ENCODE assay signal across 9 mouse cellular contexts in the genomic region with DNA sequence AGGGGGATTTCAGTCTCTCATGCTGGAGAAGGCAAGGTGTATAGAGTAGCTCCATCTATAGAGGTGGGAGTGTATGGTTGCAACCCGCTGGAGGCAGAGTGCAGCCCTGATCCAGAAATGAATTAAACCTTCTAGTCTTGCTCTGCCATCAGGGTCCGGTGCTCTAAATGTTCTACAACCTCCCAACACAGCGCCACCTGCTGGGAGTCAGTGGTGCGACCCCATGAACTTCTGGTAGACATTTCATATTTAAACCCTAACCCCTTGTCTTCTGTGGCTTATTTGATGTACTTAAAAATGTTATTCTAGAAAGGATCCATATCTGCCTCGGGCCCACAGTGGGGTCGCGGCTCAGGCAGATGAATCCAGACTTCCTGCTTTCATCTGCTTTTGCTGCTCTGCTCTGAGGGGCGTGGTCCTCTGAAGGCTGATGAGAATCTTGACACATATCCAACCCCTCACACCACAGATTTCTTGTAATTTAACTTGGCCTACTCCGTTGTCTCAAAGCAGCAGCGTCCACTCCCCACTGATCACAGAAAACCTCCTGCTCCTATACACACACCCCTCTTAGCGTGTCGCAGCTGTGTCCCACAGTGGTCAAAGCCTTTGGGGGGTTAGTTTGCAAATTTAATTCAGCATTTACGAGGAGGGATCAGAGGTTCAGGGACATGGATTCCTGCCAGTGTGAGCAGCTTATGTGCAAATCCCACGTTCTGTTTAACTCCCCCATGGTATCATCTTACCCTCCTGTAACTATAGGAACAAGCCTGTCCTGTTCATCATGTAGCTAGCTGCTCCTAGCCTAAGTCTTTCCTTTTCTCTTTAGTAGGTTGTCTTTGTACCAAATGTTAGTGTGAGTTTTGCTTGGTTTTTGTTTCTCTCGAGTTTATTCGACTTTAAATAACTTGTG. TPM values are rescaled to one million over a fixed set of nuclear protein-coding genes. Genes with fewer than 3 reads are reported as not detected.
DNase-seq lines count a peak whose midpoint lies in the region; ATAC-seq and TF ChIP-seq lines count a peak whose summit lies in the region.
"Had no signal": no experiment of that assay in that cellular context is flagged by ENCODE, and none has a peak within 500 bp of the region (broad histone marks: within the 10 kb centered on the region; RNA-seq: fewer than 3 reads in every experiment).

No protein-coding gene starts in this region.

- H3K9ac ChIP-seq in forebrain, embryonic 14.5 days (ENCODE audit: low read length): no peak overlapping the region
- H3K9ac ChIP-seq in forebrain, embryonic 12.5 days: no peak overlapping the region
- H3K9ac ChIP-seq in kidney, postnatal 0 days (ENCODE audit: low read depth, low read length): no peak overlapping the region

- TF ChIP-seq POLR2A in spleen, adult 2 months (IDR thresholded peaks at IDR 0.05; ENCODE audit: low read depth, low read length): no peak

- no peaks in the 10 kb centered on the region for H3K27me3 ChIP-seq in forebrain, embryonic 14.5 days (replicated peaks; ENCODE audit: control insufficient read depth, insufficient read depth, low read length)
- H3K27me3 ChIP-seq in forebrain, embryonic 12.5 days: no peaks in the 10 kb centered on the region
- H3K27me3 ChIP-seq in spleen, adult 2 months (ENCODE audit: control insufficient read depth, insufficient read depth, low read length): no peaks in the 10 kb centered on the region
- no peaks in the 10 kb centered on the region for H3K27me3 ChIP-seq in kidney, postnatal 0 days (ENCODE audit: insufficient read depth, low read length)

- no peak overlapping the region for H3K4me3 ChIP-seq in forebrain, embryonic 14.5 days (ENCODE audit: low read depth, low read length)
- H3K4me3 ChIP-seq in forebrain, embryonic 12.5 days (replicated peaks): no peak overlapping the region
- H3K4me3 ChIP-seq in spleen, adult 2 months (ENCODE audit: extremely low read depth, insufficient read depth, insufficient read length): no peak overlapping the region
- H3K4me3 ChIP-seq in kidney, postnatal 0 days (replicated peaks; ENCODE audit: low read depth, low read length): no peak overlapping the region

- 74% methylated on average over 16 of the region's 16 CpGs for WGBS in forebrain, embryonic 14.5 days
- 72% methylated on average over 16 of the region's 16 CpGs for WGBS in forebrain, embryonic 12.5 days
- 75% methylated on average over 16 of the region's 16 CpGs for WGBS in spleen, adult 2 months
- WGBS in kidney, postnatal 0 days: 36% methylated on average over 16 of the region's 16 CpGs

- DNase-seq in forebrain, embryonic 14.5 days (ENCODE audit: low spot score): peak; percentile 24
- peak in 1 of 2 experiments; percentile 42 for DNase-seq in spleen, adult 2 months (ENCODE audit: low read depth in 1 of 2, low spot score in 2 of 2)
- no peak for DNase-seq in spleen, adult 12 weeks (ENCODE audit: low spot score)
- DNase-seq in kidney, postnatal 0 days (ENCODE audit: low spot score): peak; percentile 93
- peak; percentile 23 to 33 for DNase-seq in spleen, postnatal 14 days (ENCODE audit: low spot score in 2 of 2)
- no peak for DNase-seq in frontal cortex, postnatal 36 days (ENCODE audit: low spot score in 2 of 2)
- DNase-seq in layer of hippocampus, adult 18-20 months (ENCODE audit: low spot score in 2 of 2): no peak

- H3K36me3 ChIP-seq in forebrain, embryonic 14.5 days (ENCODE audit: control insufficient read depth, insufficient read depth, low read length): no peaks in the 10 kb centered on the region
- no peaks in the 10 kb centered on the region for H3K36me3 ChIP-seq in forebrain, embryonic 12.5 days (replicated peaks)
- no peaks in the 10 kb centered on the region for H3K36me3 ChIP-seq in spleen, adult 2 months (ENCODE audit: control insufficient read depth, insufficient read depth, low read length)
- H3K36me3 ChIP-seq in kidney, postnatal 0 days (ENCODE audit: insufficient read depth, low read length): no peaks in the 10 kb centered on the region

- H3K27ac ChIP-seq in forebrain, embryonic 14.5 days (ENCODE audit: low read depth, low read length): no peak overlapping the region
- no peak overlapping the region for H3K27ac ChIP-seq in forebrain, embryonic 12.5 days
- H3K27ac ChIP-seq in spleen, adult 2 months (ENCODE audit: insufficient read depth, low read length): no peak overlapping the region
- H3K27ac ChIP-seq in kidney, postnatal 0 days: peak overlapping the region; percentile 19

- no peaks in the 10 kb centered on the region for H3K9me3 ChIP-seq in forebrain, embryonic 14.5 days (replicated peaks; ENCODE audit: control insufficient read depth, low read length)
- H3K9me3 ChIP-seq in forebrain, embryonic 12.5 days: no peaks in the 10 kb centered on the region
- no peaks in the 10 kb centered on the region for H3K9me3 ChIP-seq in kidney, postnatal 0 days (replicated peaks; ENCODE audit: low read length)

- H3K4me1 ChIP-seq in forebrain, embryonic 14.5 days (ENCODE audit: control insufficient read depth, insufficient read depth, low read length): 0 out of 2 replicates have a peak, but pooled peaks cover 3% of the 10 kb centered on the region
- H3K4me1 ChIP-seq in forebrain, embryonic 12.5 days: no peaks in the 10 kb centered on the region
- H3K4me1 ChIP-seq in spleen, adult 2 months (ENCODE audit: control insufficient read depth, insufficient read depth, insufficient read length): no peaks in the 10 kb centered on the region
- peaks cover 11% of the 10 kb centered on the region; the same call in 1 of the 2 replicates for H3K4me1 ChIP-seq in kidney, postnatal 0 days (replicated peaks; ENCODE audit: insufficient read depth, low read length)

- no peak for ATAC-seq in forebrain, embryonic 14.5 days
- no peak for ATAC-seq in forebrain, embryonic 12.5 days (ENCODE audit: low FRiP score)
- peak; percentile 73 for ATAC-seq in kidney, postnatal 0 days (replicated peaks; ENCODE audit: low FRiP score, low read depth)

- peak; percentile 15; the same call in 1 of the 2 replicates for TF ChIP-seq CTCF in spleen, adult 2 months (IDR thresholded peaks at IDR 0.05; ENCODE audit: extremely low read depth, insufficient read depth, insufficient read length, insufficient replicate concordance)
- TF ChIP-seq CTCF in kidney, postnatal 0 days (IDR thresholded peaks at IDR 0.05; ENCODE audit: low read depth): peak; percentile 63

- no peak overlapping the region for H3K4me2 ChIP-seq in forebrain, embryonic 14.5 days (ENCODE audit: low read length)
- no peak overlapping the region for H3K4me2 ChIP-seq in forebrain, embryonic 12.5 days
- peak overlapping the region; percentile 42; the same call in 1 of the 2 replicates for H3K4me2 ChIP-seq in kidney, postnatal 0 days (ENCODE audit: low read length)

RNA-seq across cellular contexts. Expression of gene Nlrp3, which starts 3.9 kb away (rescaled TPM):
- 0.06 and 0.12 TPM in 2 replicates for polyA plus RNA-seq in forebrain, embryonic 14.5 days (2014; fragmentation: Nextera tagmentation; extraction: Ambion mirVana)
- polyA plus RNA-seq in forebrain, embryonic 12.5 days (2016; fragmentation: Nextera tagmentation; extraction: Ambion mirVana): 0.10 TPM in 1 of 2 replicates, not detected in the other
- polyA plus RNA-seq in spleen, adult 2 months (2012; rRNA removed): 1.9 and 2.9 TPM in 2 replicates
- 0.09 and 0.10 TPM in 2 replicates for polyA plus RNA-seq in kidney, postnatal 0 days (2015; fragmentation: Nextera tagmentation; extraction: Ambion mirVana)
- under 1 TPM; 0.79 to 0.92 TPM for total RNA-seq in layer of hippocampus, adult 18-20 months (2021)

RNA-seq across cellular contexts. Expression of gene Zkscan17, which starts 10.9 kb away (rescaled TPM):
- polyA plus RNA-seq in forebrain, embryonic 14.5 days (2014; fragmentation: Nextera tagmentation; extraction: Ambion mirVana): 11.4 and 13.1 TPM in 2 replicates
- 29.6 and 34.9 TPM in 2 replicates for polyA plus RNA-seq in forebrain, embryonic 12.5 days (2016; fragmentation: Nextera tagmentation; extraction: Ambion mirVana)
- 8.8 TPM in 2 replicates for polyA plus RNA-seq in spleen, adult 2 months (2012; rRNA removed)
- 19.9 and 20.1 TPM in 2 replicates for polyA plus RNA-seq in kidney, postnatal 0 days (2015; fragmentation: Nextera tagmentation; extraction: Ambion mirVana)
- total RNA-seq in layer of hippocampus, adult 18-20 months (2021): 1 to 10 TPM; 6.5 to 6.6 TPM

RNA-seq across cellular contexts. Expression of gene Olfr222, which starts 38.6 kb away (rescaled TPM):
- polyA plus RNA-seq in forebrain, embryonic 14.5 days (2014; fragmentation: Nextera tagmentation; extraction: Ambion mirVana): not detected in 2 replicates
- polyA plus RNA-seq in forebrain, embryonic 12.5 days (2016; fragmentation: Nextera tagmentation; extraction: Ambion mirVana): not detected in 2 replicates
- not detected in 2 replicates for polyA plus RNA-seq in spleen, adult 2 months (2012; rRNA removed)
- polyA plus RNA-seq in kidney, postnatal 0 days (2015; fragmentation: Nextera tagmentation; extraction: Ambion mirVana): not detected in 2 replicates
- not detected for total RNA-seq in layer of hippocampus, adult 18-20 months (2021)
- total RNA-seq: layer of hippocampus, postnatal 25 days had no signal

RNA-seq across cellular contexts. Expression of gene Olfr223, which starts 55.6 kb away (rescaled TPM):
- not detected in 2 replicates for polyA plus RNA-seq in forebrain, embryonic 14.5 days (2014; fragmentation: Nextera tagmentation; extraction: Ambion mirVana)
- polyA plus RNA-seq in forebrain, embryonic 12.5 days (2016; fragmentation: Nextera tagmentation; extraction: Ambion mirVana): not detected in 2 replicates
- not detected in 2 replicates for polyA plus RNA-seq in spleen, adult 2 months (2012; rRNA removed)
- polyA plus RNA-seq in kidney, postnatal 0 days (2015; fragmentation: Nextera tagmentation; extraction: Ambion mirVana): not detected in 2 replicates
- not detected for total RNA-seq in layer of hippocampus, adult 18-20 months (2021)
- total RNA-seq: layer of hippocampus, postnatal 25 days had no signal

Comparison
In these comparisons a context has a peak if more than half of its experiments do, and no peak if none do; other contexts are left out.
1. DNase-seq: peak in forebrain, embryonic 14.5 days (single experiment), kidney, postnatal 0 days (single experiment) and spleen, postnatal 14 days (2 of 2); none in spleen, adult 12 weeks (single experiment), frontal cortex, postnatal 36 days (0 of 2) and layer of hippocampus, adult 18-20 months (0 of 2).